Mouse (Mus musculus) brain, embryonic 14.5 days (tissue): ENCODE results near the gene Nr2c2. TPM values are rescaled to one million over a fixed set of nuclear protein-coding genes. Genes with fewer than 3 reads are reported as not detected.

Source experiments
- DNase-seq: peaks from one replicate; pipeline ENCODE4 v3.0.0-alpha.2; 2011; ENCODE audit warnings: low read depth
- CTCF ChIP-seq: fragments of 200-500 bp; IDR thresholded peaks from 2 replicates; pipeline ENCODE4 v1.5.1; 2012; ENCODE audit warnings: inconsistent platforms, mild to moderate bottlenecking, moderate library complexity, borderline replicate concordance; ENCODE audit not compliant: insufficient read depth, insufficient read length; ENCODE audit errors: extremely low read depth
- POLR2A ChIP-seq: fragments of 200-500 bp; IDR thresholded peaks from 2 replicates; pipeline ENCODE4 v1.6.1; 2012; ENCODE audit warnings: mild to moderate bottlenecking, inconsistent platforms, borderline replicate concordance; ENCODE audit not compliant: poor library complexity, insufficient read depth, insufficient read length, severe bottlenecking; ENCODE audit errors: extremely low read depth
- polyA plus RNA-seq: library from polyadenylated mRNA; depleted of rRNA; stranded (reverse); fragments of >200 nt; gene quantifications from 2 replicates; pipeline ENCODE4 v1.2.3, GENCODE M21; 2012; rRNA removed

The Nr2c2 gene
- 38.3 and 44.6 TPM in 2 replicates for polyA plus RNA-seq

GRCm38 (mm10) chr6:92091130-92091591, at the start of gene Nr2c2:
Nr2c2 (plus strand) TSS chr6:92091390.
- TF ChIP-seq POLR2A = peak; percentile 97
- TF ChIP-seq CTCF = no peak
- DNase-seq = peak; percentile 91

- DNase-seq = peak; percentile 75
- TF ChIP-seq POLR2A = no peak
- no peak for TF ChIP-seq CTCF
These were observed 49.1 kb upstream of the Nr2c2 start for GRCm38 (mm10) chr6:92042055-92042454.

- TF ChIP-seq POLR2A = no peak
- no peak for TF ChIP-seq CTCF
- no peak for DNase-seq
These were observed 48.3 kb upstream of the Nr2c2 start for GRCm38 (mm10) chr6:92042850-92043249.

- TF ChIP-seq CTCF = peak; percentile 42; the same call in 1 of the 2 replicates
- TF ChIP-seq POLR2A = no peak
- peak; percentile 14 for DNase-seq
These were observed 33.4 kb upstream of the Nr2c2 start for GRCm38 (mm10) chr6:92057768-92058167.

- no peak for DNase-seq
These were observed 29.5 kb upstream of the Nr2c2 start for GRCm38 (mm10) chr6:92061725-92062124.

GRCm38 (mm10) chr6:92063452-92063851, 27.7 kb upstream of the Nr2c2 start:
- TF ChIP-seq POLR2A (no peak), CTCF (no peak)
- no peak for DNase-seq

More at GRCm38 (mm10) chr6:92061725-92062124, 29.5 kb upstream of the Nr2c2 start:
- TF ChIP-seq CTCF (no peak), POLR2A (no peak)

- DNase-seq = no peak
- no peak for TF ChIP-seq CTCF
- TF ChIP-seq POLR2A = no peak
These were observed 27.1 kb upstream of the Nr2c2 start for GRCm38 (mm10) chr6:92064101-92064500.

GRCm38 (mm10) chr6:92065721-92066496, 25.3 kb upstream of the Nr2c2 start:
- no peak for TF ChIP-seq POLR2A
- TF ChIP-seq CTCF = peak; percentile 75; the same call in 1 of the 2 replicates
- peak; percentile 62 for DNase-seq

GRCm38 (mm10) chr6:92067146-92067790, 23.9 kb upstream of the Nr2c2 start:
- DNase-seq = peak; percentile 86
- peak; percentile 97 for TF ChIP-seq CTCF
- no peak for TF ChIP-seq POLR2A

GRCm38 (mm10) chr6:92071121-92071839, 19.9 kb upstream of the Nr2c2 start:
- no peak for TF ChIP-seq POLR2A
- TF ChIP-seq CTCF = no peak
- DNase-seq = peak; percentile 13

- TF ChIP-seq POLR2A (no peak), CTCF (no peak)
- DNase-seq = no peak
These were observed 10.5 kb upstream of the Nr2c2 start for GRCm38 (mm10) chr6:92080730-92081129.
